Mouse (Mus musculus): ENCODE data around the gene Ctnna3. TPM values are rescaled to one million over a fixed set of nuclear protein-coding genes. Genes with fewer than 3 reads are reported as not detected.

The Ctnna3 gene
- polyA plus RNA-seq, 1 experiment from 2014 or later: 0.55 TPM

- no peaks in the 10 kb centered on the region for H3K4me1 ChIP-seq (ENCODE audit: control insufficient read depth, insufficient read depth, low read length)
- no peak overlapping the region for H3K4me2 ChIP-seq (replicated peaks; ENCODE audit: low read depth, low read length)
- H3K27me3 ChIP-seq (ENCODE audit: control insufficient read depth, insufficient read depth, low read length): no peaks in the 10 kb centered on the region
- no peak overlapping the region for H3K9ac ChIP-seq (ENCODE audit: low read depth, low read length)
- no peak overlapping the region for H3K4me3 ChIP-seq (ENCODE audit: low read length)
- 88% methylated on average over 7 of the region's 7 CpGs for WGBS
- no peaks in the 10 kb centered on the region for H3K9me3 ChIP-seq (ENCODE audit: control insufficient read depth, low read length)
- no peak for ATAC-seq (ENCODE audit: low FRiP score, low TSS enrichment)
- H3K27ac ChIP-seq (ENCODE audit: low read depth, low read length): no peak overlapping the region
- H3K36me3 ChIP-seq (ENCODE audit: control insufficient read depth, insufficient read depth, low read length): no peaks in the 10 kb centered on the region
Observed at GRCm38 (mm10) chr10:63869123-63869522, 439.2 kb downstream of the Ctnna3 start.

- Histone ChIP-seq H3K27me3 (ENCODE audit: control insufficient read depth, insufficient read depth, low read length) (no peaks in the 10 kb centered on the region), H3K4me1 (ENCODE audit: control insufficient read depth, insufficient read depth, low read length) (no peaks in the 10 kb centered on the region), H3K9ac (ENCODE audit: low read depth, low read length) (no peak overlapping the region), H3K27ac (ENCODE audit: low read depth, low read length) (no peak overlapping the region), H3K4me3 (ENCODE audit: low read length) (no peak overlapping the region), H3K9me3 (ENCODE audit: control insufficient read depth, low read length) (no peaks in the 10 kb centered on the region), H3K4me2 (replicated peaks; ENCODE audit: low read depth, low read length) (no peak overlapping the region), H3K36me3 (ENCODE audit: control insufficient read depth, insufficient read depth, low read length) (no peaks in the 10 kb centered on the region)
- no peak for ATAC-seq (ENCODE audit: low FRiP score, low TSS enrichment)
- WGBS: 90% methylated on average over 5 of the region's 5 CpGs
Observed at GRCm38 (mm10) chr10:63880462-63880903, 450.6 kb downstream of the Ctnna3 start.

- ATAC-seq (ENCODE audit: low FRiP score, low TSS enrichment): no peak
- Histone ChIP-seq H3K4me2 (replicated peaks; ENCODE audit: low read depth, low read length) (no peak overlapping the region), H3K4me3 (ENCODE audit: low read length) (no peak overlapping the region), H3K27me3 (ENCODE audit: control insufficient read depth, insufficient read depth, low read length) (no peaks in the 10 kb centered on the region), H3K36me3 (ENCODE audit: control insufficient read depth, insufficient read depth, low read length) (no peaks in the 10 kb centered on the region), H3K4me1 (ENCODE audit: control insufficient read depth, insufficient read depth, low read length) (no peaks in the 10 kb centered on the region), H3K27ac (ENCODE audit: low read depth, low read length) (no peak overlapping the region), H3K9me3 (ENCODE audit: control insufficient read depth, low read length) (no peaks in the 10 kb centered on the region), H3K9ac (ENCODE audit: low read depth, low read length) (no peak overlapping the region)
- 85% methylated on average over 23 of the region's 23 CpGs for WGBS
Observed at GRCm38 (mm10) chr10:63886449-63887088, 456.7 kb downstream of the Ctnna3 start.

GRCm38 (mm10) chr10:63894612-63895011 lies 464.7 kb downstream of the Ctnna3 start:
- Histone ChIP-seq H3K9me3 (ENCODE audit: control insufficient read depth, low read length) (no peaks in the 10 kb centered on the region), H3K4me1 (ENCODE audit: control insufficient read depth, insufficient read depth, low read length) (no peaks in the 10 kb centered on the region), H3K27me3 (ENCODE audit: control insufficient read depth, insufficient read depth, low read length) (no peaks in the 10 kb centered on the region), H3K27ac (ENCODE audit: low read depth, low read length) (no peak overlapping the region), H3K4me3 (ENCODE audit: low read length) (no peak overlapping the region), H3K36me3 (ENCODE audit: control insufficient read depth, insufficient read depth, low read length) (no peaks in the 10 kb centered on the region), H3K9ac (ENCODE audit: low read depth, low read length) (no peak overlapping the region), H3K4me2 (replicated peaks; ENCODE audit: low read depth, low read length) (no peak overlapping the region)
- 89% methylated on average over 5 of the region's 5 CpGs for WGBS
- no peak for ATAC-seq (ENCODE audit: low FRiP score, low TSS enrichment)

GRCm38 (mm10) chr10:63899891-63900290 lies 470.0 kb downstream of the Ctnna3 start:
- no peaks in the 10 kb centered on the region for H3K9me3 ChIP-seq (ENCODE audit: control insufficient read depth, low read length)
- no peak overlapping the region for H3K4me3 ChIP-seq (ENCODE audit: low read length)
- H3K27ac ChIP-seq (ENCODE audit: low read depth, low read length): no peak overlapping the region
- no peak overlapping the region for H3K4me2 ChIP-seq (replicated peaks; ENCODE audit: low read depth, low read length)
- no peaks in the 10 kb centered on the region for H3K27me3 ChIP-seq (ENCODE audit: control insufficient read depth, insufficient read depth, low read length)
- ATAC-seq (ENCODE audit: low FRiP score, low TSS enrichment): no peak
- no peaks in the 10 kb centered on the region for H3K4me1 ChIP-seq (ENCODE audit: control insufficient read depth, insufficient read depth, low read length)
- no peaks in the 10 kb centered on the region for H3K36me3 ChIP-seq (ENCODE audit: control insufficient read depth, insufficient read depth, low read length)
- no peak overlapping the region for H3K9ac ChIP-seq (ENCODE audit: low read depth, low read length)

GRCm38 (mm10) chr10:63908878-63909277 lies 479.0 kb downstream of the Ctnna3 start:
- H3K9ac ChIP-seq (ENCODE audit: low read depth, low read length): no peak overlapping the region
- ATAC-seq (ENCODE audit: low FRiP score, low TSS enrichment): no peak
- H3K4me3 ChIP-seq (ENCODE audit: low read length): no peak overlapping the region
- H3K27me3 ChIP-seq (ENCODE audit: control insufficient read depth, insufficient read depth, low read length): no peaks in the 10 kb centered on the region
- no peaks in the 10 kb centered on the region for H3K4me1 ChIP-seq (ENCODE audit: control insufficient read depth, insufficient read depth, low read length)
- H3K27ac ChIP-seq (ENCODE audit: low read depth, low read length): no peak overlapping the region
- no peak overlapping the region for H3K4me2 ChIP-seq (replicated peaks; ENCODE audit: low read depth, low read length)
- no peaks in the 10 kb centered on the region for H3K36me3 ChIP-seq (ENCODE audit: control insufficient read depth, insufficient read depth, low read length)
- H3K9me3 ChIP-seq (ENCODE audit: control insufficient read depth, low read length): no peaks in the 10 kb centered on the region

- H3K9ac ChIP-seq (ENCODE audit: low read depth, low read length): no peak within 1 kb of the TSS
- no peaks in the 10 kb centered on the region for H3K4me1 ChIP-seq (ENCODE audit: control insufficient read depth, insufficient read depth, low read length)
- H3K4me2 ChIP-seq (replicated peaks; ENCODE audit: low read depth, low read length): no peak within 1 kb of the TSS
- H3K4me3 ChIP-seq (ENCODE audit: low read length): no peak within 1 kb of the TSS
- no peaks in the 10 kb centered on the region for H3K27me3 ChIP-seq (ENCODE audit: control insufficient read depth, insufficient read depth, low read length)
- H3K9me3 ChIP-seq (ENCODE audit: control insufficient read depth, low read length): no peaks in the 10 kb centered on the region
- H3K36me3 ChIP-seq (ENCODE audit: control insufficient read depth, insufficient read depth, low read length): no peaks in the 10 kb centered on the region
- no peak for ATAC-seq (ENCODE audit: low FRiP score, low TSS enrichment)
- H3K27ac ChIP-seq (ENCODE audit: low read depth, low read length): no peak within 1 kb of the TSS
Observed at GRCm38 (mm10) chr10:63927334-63927733, 497.4 kb downstream of the Ctnna3 start, which contains the start of gene Gm10118. Gene Gm10118, minus strand, starts transcription at chr10:63927434.

- H3K36me3 ChIP-seq (ENCODE audit: control insufficient read depth, insufficient read depth, low read length): no peaks in the 10 kb centered on the region
- H3K27me3 ChIP-seq (ENCODE audit: control insufficient read depth, insufficient read depth, low read length): no peaks in the 10 kb centered on the region
- ATAC-seq (ENCODE audit: low FRiP score, low TSS enrichment): no peak
- no peak overlapping the region for H3K27ac ChIP-seq (ENCODE audit: low read depth, low read length)
- no peaks in the 10 kb centered on the region for H3K9me3 ChIP-seq (ENCODE audit: control insufficient read depth, low read length)
- WGBS: 75% methylated on average over 5 of the region's 5 CpGs
- H3K4me3 ChIP-seq (ENCODE audit: low read length): no peak overlapping the region
- no peak overlapping the region for H3K9ac ChIP-seq (ENCODE audit: low read depth, low read length)
- H3K4me2 ChIP-seq (replicated peaks; ENCODE audit: low read depth, low read length): no peak overlapping the region
- no peaks in the 10 kb centered on the region for H3K4me1 ChIP-seq (ENCODE audit: control insufficient read depth, insufficient read depth, low read length)
Observed at GRCm38 (mm10) chr10:63933946-63934345, 504.0 kb downstream of the Ctnna3 start.

GRCm38 (mm10) chr10:63945534-63945933 lies 515.6 kb downstream of the Ctnna3 start:
- Histone ChIP-seq H3K4me3 (ENCODE audit: low read length) (no peak overlapping the region), H3K9me3 (ENCODE audit: control insufficient read depth, low read length) (no peaks in the 10 kb centered on the region), H3K27ac (ENCODE audit: low read depth, low read length) (no peak overlapping the region), H3K4me1 (ENCODE audit: control insufficient read depth, insufficient read depth, low read length) (no peaks in the 10 kb centered on the region), H3K36me3 (ENCODE audit: control insufficient read depth, insufficient read depth, low read length) (no peaks in the 10 kb centered on the region), H3K27me3 (ENCODE audit: control insufficient read depth, insufficient read depth, low read length) (no peaks in the 10 kb centered on the region), H3K9ac (ENCODE audit: low read depth, low read length) (no peak overlapping the region), H3K4me2 (replicated peaks; ENCODE audit: low read depth, low read length) (no peak overlapping the region)
- WGBS: 78% methylated on average over 3 of the region's 3 CpGs
- ATAC-seq (ENCODE audit: low FRiP score, low TSS enrichment): no peak
